Mouse (Mus musculus): Measurements from ENCODE around the gene Opcml. TPM values are rescaled to one million over a fixed set of nuclear protein-coding genes. Genes with fewer than 3 reads are reported as not detected.

Gene Opcml
- polyA plus RNA-seq, 1 experiment from 2014 or later: 14.1 TPM

DNA sequence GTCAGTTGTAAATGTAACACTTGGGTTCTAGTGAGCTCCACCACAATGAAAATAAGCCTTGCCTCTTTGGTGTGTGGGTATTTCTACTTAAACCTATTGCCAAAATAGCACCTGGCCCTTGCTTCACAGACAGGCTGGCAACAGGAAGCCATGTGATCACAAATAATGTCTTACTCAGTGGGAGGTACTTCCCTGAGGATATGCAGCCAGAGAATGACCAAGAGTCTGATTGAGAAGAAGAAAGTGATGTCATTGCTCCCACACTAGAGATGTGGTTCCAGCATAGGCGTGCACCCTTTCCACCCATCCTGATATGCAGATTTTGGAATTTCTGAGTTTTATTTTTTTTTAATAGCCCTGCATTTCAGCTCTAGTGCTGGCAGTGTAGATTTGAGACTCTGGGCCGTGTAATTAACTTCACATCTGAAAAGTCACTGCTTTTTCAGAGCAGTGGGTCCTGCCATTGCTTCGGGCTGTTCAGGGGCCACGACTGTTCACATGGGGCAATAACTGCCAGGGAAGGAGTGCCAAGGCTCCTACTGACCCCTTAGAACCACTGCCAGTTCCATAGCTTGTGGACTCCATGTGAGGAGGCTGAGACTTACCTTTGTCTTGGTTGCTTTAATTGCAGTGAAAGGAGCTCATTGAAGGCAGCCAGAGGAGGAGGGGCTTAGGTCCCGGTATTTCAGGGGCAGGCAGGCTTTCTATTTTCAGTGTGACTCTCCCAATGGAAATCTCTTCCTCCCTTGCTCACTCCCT, 649.0 kb downstream of the Opcml start:
- H3K27me3 ChIP-seq: no peaks in the 10 kb centered on the region
- no peak overlapping the region for H3K4me3 ChIP-seq
- peak overlapping the region; percentile 61; the same call in 1 of the 2 replicates for H3K27ac ChIP-seq
- H3K36me3 ChIP-seq (ENCODE audit: poor library complexity, severe bottlenecking): no peaks in the 10 kb centered on the region
- ATAC-seq: peak; percentile 87
- peaks cover 36% of the 10 kb centered on the region for H3K4me1 ChIP-seq
- H3K9ac ChIP-seq: no peak overlapping the region
- WGBS: 36% methylated on average over 5 of the region's 5 CpGs
- H3K4me2 ChIP-seq: peak overlapping the region; percentile 19; the same call in 1 of the 2 replicates
- H3K9me3 ChIP-seq (replicated peaks): no peaks in the 10 kb centered on the region

DNA sequence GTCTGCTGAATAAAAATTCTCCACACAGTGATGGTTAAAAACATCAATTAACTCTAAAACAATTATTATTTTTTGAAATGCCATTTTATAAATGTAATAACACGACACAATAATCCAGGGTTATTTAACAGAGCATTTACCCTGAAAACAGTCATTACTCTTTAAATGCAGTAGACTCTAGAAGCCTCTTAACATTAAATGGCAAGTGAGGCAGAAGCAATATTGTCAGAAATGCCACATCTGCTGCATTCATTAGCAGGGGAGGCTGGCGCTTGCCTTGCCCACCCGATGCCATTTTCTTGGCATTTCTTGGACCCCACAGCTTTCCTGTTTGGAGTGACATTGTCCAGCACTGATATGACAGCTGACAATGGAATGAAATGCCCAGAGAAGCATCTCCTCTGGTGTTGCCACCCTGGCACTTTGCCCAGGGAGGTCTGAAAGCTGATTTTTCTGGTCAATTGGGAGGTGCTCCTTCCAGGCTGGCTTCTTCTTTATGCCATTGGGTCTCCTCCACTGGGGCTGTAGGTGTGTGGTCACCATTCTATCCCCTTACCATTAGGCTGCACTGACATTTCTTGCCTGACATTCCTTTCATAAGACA, 649.7 kb downstream of the Opcml start:
- Histone ChIP-seq H3K4me2 (peak overlapping the region; percentile 19), H3K27me3 (no peaks in the 10 kb centered on the region), H3K9ac (no peak overlapping the region; the same call in 1 of the 2 replicates), H3K36me3 (ENCODE audit: poor library complexity, severe bottlenecking) (no peaks in the 10 kb centered on the region), H3K9me3 (replicated peaks) (no peaks in the 10 kb centered on the region), H3K4me1 (peaks cover 40% of the 10 kb centered on the region), H3K4me3 (no peak overlapping the region), H3K27ac (peak overlapping the region; percentile 61)
- 25% methylated on average over 3 of the region's 3 CpGs for WGBS
- peak; percentile 72 for ATAC-seq

DNA sequence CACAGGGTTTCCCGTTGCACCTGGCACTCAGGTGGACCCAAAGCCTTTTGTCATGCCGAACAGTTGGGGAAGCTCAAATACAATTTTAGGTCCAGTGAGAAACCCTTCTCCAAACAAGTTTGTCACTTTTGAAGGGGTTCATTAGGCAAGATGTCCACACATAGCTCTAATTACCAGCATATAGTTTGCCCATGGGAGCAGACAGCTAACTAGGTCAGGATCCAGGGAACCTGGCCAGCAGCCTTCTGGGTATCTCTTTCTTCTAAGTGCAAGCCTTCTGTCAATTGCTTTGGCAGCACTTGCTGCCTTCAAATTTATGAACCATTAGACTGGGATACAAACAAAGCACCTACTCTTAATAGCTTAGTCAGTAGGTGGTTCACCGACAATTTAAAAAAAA, 653.9 kb downstream of the Opcml start:
- no peak overlapping the region for H3K9ac ChIP-seq
- H3K4me3 ChIP-seq: no peak overlapping the region
- H3K4me1 ChIP-seq: peaks cover 37% of the 10 kb centered on the region
- 58% methylated on average over 3 of the region's 3 CpGs for WGBS
- peak overlapping the region; percentile 44; the same call in 1 of the 2 replicates for H3K27ac ChIP-seq
- H3K4me2 ChIP-seq: no peak overlapping the region
- peak; percentile 56 for ATAC-seq
- no peaks in the 10 kb centered on the region for H3K27me3 ChIP-seq
- no peaks in the 10 kb centered on the region for H3K36me3 ChIP-seq (ENCODE audit: poor library complexity, severe bottlenecking)
- H3K9me3 ChIP-seq (replicated peaks): no peaks in the 10 kb centered on the region

DNA sequence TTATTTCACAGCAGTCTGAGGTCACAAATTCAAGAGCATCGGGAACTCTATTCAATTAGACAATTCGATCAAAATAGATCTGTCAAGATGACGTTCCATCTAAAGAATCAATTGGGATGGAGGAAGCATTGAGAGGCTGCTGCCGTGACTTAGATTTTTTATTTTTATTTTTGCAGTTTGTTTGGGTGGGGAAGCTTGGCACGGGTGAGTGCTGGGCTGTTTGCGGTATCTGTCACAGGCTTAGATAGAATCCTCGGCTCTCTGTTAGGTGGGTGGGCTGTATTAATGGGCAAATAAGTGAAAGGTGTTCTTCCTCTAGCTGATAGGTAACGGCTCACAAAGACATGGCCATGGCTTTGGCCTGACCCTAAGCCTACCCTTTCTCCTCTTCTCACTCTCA, 654.4 kb downstream of the Opcml start:
- Histone ChIP-seq H3K36me3 (ENCODE audit: poor library complexity, severe bottlenecking) (no peaks in the 10 kb centered on the region), H3K27ac (peak overlapping the region; percentile 19; the same call in 1 of the 2 replicates), H3K9me3 (replicated peaks) (no peaks in the 10 kb centered on the region), H3K4me3 (no peak overlapping the region), H3K4me2 (no peak overlapping the region), H3K9ac (no peak overlapping the region), H3K27me3 (no peaks in the 10 kb centered on the region), H3K4me1 (peaks cover 32% of the 10 kb centered on the region)
- ATAC-seq: no peak
- 50% methylated on average over 8 of the region's 8 CpGs for WGBS

DNA sequence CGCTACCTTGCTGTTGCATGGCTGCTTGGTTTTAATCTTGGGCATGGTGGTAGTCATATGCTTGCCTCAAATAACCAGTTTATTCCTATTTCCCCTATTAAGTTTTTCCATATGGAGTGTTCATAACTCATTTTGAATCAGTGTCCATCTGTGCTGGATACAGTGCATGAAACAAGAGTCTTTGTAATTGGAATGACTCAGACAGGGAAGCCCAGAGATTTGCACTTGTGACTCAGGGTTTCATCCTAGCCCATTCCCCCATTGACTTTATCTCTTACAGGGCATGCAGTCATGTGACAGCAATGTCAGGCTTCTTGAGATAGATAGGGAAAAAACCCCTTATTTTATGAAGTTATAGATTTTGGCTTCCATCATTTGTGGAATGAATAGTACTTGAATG, 655.3 kb downstream of the Opcml start:
- Histone ChIP-seq H3K27me3 (no peaks in the 10 kb centered on the region), H3K27ac (no peak overlapping the region)
- 82% methylated on average over 1 of the region's 1 CpGs for WGBS

DNA sequence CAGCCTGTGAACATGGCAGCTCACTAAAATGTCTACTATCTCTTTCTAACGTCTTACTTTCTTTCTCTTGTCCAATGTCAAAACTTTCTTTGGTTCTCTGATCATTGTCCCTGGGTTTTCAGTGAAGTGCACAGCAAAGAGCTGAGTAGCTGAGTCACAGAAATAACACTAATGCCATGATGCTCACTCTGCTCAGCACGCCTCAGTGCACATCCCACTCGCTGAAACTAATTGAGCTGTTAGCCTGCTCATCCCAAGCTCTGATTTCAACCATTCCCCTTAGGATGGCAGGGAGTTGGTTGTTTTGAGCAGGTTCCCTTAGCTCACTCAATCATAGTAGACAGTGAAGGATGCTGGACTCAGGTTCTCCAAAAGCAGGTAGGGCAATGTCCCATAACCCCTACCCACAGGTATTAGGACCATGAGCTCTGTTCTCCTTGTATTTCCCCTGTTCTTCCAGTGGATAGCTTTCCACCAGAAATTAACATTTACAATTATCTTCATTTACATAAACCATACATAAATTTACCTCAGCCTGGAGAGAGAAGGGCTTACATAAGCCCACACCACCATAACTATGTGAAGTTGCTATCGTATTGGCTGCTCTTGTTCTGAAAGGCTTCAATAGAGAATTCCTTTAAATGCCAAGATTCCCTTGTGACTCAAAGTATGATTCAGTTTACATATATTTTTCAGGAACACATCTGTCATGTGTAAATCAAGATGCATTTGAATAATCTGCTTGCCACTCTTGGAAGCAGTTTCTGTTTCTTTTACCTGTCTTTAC, 655.9 kb downstream of the Opcml start:
- Histone ChIP-seq H3K4me3 (no peak overlapping the region), H3K4me1 (peaks cover 20% of the 10 kb centered on the region), H3K4me2 (no peak overlapping the region), H3K9me3 (replicated peaks) (no peaks in the 10 kb centered on the region), H3K27me3 (no peaks in the 10 kb centered on the region), H3K27ac (no peak overlapping the region), H3K36me3 (ENCODE audit: poor library complexity, severe bottlenecking) (no peaks in the 10 kb centered on the region), H3K9ac (no peak overlapping the region)
- no peak for ATAC-seq
- WGBS: 73% methylated on average over 4 of the region's 4 CpGs

More for the DNA sequence above, 655.3 kb downstream of the Opcml start:
- peaks cover 23% of the 10 kb centered on the region for H3K4me1 ChIP-seq
- no peak overlapping the region for H3K9ac ChIP-seq
- no peak overlapping the region for H3K4me2 ChIP-seq
- ATAC-seq: no peak
- no peaks in the 10 kb centered on the region for H3K9me3 ChIP-seq (replicated peaks)
- no peak overlapping the region for H3K4me3 ChIP-seq
- H3K36me3 ChIP-seq (ENCODE audit: poor library complexity, severe bottlenecking): no peaks in the 10 kb centered on the region

DNA sequence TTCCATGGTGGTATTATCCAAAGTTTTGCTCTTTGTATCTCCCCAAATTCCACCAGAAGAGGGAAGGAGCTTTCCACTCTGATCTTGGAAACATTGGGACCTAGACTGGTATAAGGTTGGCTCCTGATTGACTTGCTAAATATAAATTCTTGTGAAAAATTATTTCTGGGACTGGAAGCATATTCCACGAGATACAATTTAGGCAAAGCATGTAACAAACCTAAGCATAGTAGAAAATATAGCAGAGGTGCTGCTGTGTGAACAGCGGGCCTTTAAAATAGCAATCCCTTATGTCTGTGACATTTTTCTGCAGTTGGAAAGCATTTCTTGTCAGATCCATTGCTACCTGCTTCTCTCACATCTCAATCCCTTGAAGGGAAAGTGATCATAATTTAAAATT, 661.9 kb downstream of the Opcml start:
- H3K36me3 ChIP-seq (ENCODE audit: poor library complexity, severe bottlenecking): no peaks in the 10 kb centered on the region
- peaks cover under 1% of the 10 kb centered on the region; the same call in 1 of the 2 replicates for H3K4me1 ChIP-seq
- no peak overlapping the region for H3K4me2 ChIP-seq
- H3K27ac ChIP-seq: no peak overlapping the region
- H3K9ac ChIP-seq: no peak overlapping the region
- H3K27me3 ChIP-seq: no peaks in the 10 kb centered on the region
- no peak overlapping the region for H3K4me3 ChIP-seq
- no peak for ATAC-seq
- 79% methylated on average over 2 of the region's 2 CpGs for WGBS
- H3K9me3 ChIP-seq (replicated peaks): no peaks in the 10 kb centered on the region

DNA sequence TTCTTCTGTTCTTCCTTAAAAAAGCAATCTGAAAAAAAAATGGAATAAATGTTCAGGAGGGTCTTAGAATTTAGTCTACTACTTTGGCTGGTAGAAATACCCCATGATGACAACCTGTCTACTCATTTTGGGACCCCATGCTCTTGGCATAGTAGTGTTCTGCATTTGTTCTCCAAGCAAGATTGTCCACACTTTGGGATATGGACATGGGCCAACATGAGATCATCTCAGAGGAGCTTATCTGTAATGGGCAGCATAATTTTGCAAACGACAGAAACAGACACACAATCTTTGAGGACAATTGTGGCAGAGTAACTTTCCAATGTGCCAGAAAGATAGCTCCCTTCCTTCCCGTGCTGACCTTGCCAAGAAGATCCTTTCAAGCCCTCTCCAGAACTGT, 662.5 kb downstream of the Opcml start:
- Histone ChIP-seq H3K4me1 (peaks cover 6% of the 10 kb centered on the region), H3K27ac (no peak overlapping the region), H3K27me3 (no peaks in the 10 kb centered on the region), H3K9ac (no peak overlapping the region), H3K4me2 (no peak overlapping the region), H3K9me3 (replicated peaks) (no peaks in the 10 kb centered on the region), H3K4me3 (no peak overlapping the region), H3K36me3 (ENCODE audit: poor library complexity, severe bottlenecking) (no peaks in the 10 kb centered on the region)
- no peak for ATAC-seq
- WGBS: 85% methylated on average over 2 of the region's 2 CpGs

DNA sequence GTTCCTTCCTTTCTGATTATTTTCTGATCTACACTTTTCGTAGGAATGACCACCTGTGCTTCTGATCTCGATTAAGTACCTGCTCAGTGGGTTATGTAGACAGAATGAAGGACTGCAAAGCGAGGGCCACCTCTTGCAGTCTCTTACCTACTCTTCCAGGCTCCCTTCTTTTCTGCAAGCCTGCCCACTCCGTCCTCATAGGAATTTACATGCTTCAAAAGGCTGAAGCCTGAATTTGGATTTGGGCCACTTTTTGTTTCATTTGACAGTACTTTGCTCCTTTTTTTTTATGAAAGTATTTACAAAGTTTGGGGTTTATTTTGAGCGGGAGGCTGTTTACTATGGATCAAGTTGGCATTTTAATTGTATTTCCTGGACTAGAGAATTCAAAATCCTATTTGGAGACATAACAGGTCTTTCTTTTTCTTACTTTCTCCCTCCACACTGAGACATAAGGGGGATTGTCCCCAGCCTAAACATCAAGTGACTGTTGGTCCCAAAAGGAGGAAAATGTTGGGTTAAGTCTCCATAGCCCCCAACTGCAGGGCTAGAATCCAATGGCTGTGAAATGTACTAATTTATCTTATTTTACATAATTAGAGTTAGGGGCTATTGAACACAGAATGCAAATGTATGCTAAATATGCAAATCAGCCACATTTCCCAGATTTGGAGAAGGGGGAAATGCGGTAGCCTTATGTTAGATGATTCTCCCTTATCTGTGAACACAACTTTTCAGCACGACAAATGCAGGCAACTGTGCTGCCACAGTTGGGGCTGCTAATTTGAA, 667.6 kb downstream of the Opcml start:
- Histone ChIP-seq H3K4me3 (no peak overlapping the region), H3K4me1 (peaks cover 21% of the 10 kb centered on the region), H3K9ac (no peak overlapping the region), H3K27ac (peak overlapping the region; percentile 51; the same call in 1 of the 2 replicates), H3K9me3 (replicated peaks) (no peaks in the 10 kb centered on the region), H3K36me3 (ENCODE audit: poor library complexity, severe bottlenecking) (no peaks in the 10 kb centered on the region), H3K4me2 (no peak overlapping the region), H3K27me3 (no peaks in the 10 kb centered on the region)
- 58% methylated on average over 7 of the region's 7 CpGs for WGBS
- peak; percentile 88 for ATAC-seq

DNA sequence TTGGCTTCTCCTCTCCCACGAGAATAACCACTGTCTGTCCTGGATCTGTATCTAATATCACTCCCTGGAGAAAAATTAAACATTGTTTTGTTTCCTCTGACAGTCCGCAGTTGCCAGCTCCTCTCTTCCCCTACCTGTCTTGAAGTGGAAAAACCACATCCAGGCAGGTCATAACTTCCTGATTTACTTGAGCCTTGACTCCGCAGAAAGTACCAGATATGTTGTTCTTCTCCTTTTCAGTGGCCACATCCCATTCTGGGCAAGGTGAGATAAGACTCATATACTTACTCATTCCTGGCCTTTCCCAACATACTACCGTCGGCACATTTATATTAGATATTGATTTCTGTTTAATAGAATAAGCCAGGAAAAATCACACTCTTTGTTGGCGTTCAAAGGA, 673.0 kb downstream of the Opcml start:
- Histone ChIP-seq H3K36me3 (ENCODE audit: poor library complexity, severe bottlenecking) (no peaks in the 10 kb centered on the region), H3K9ac (no peak overlapping the region), H3K27ac (no peak overlapping the region), H3K27me3 (no peaks in the 10 kb centered on the region), H3K4me2 (no peak overlapping the region), H3K4me1 (peaks cover 15% of the 10 kb centered on the region), H3K4me3 (no peak overlapping the region), H3K9me3 (replicated peaks) (no peaks in the 10 kb centered on the region)
- ATAC-seq: no peak
- WGBS: 89% methylated on average over 6 of the region's 6 CpGs

DNA sequence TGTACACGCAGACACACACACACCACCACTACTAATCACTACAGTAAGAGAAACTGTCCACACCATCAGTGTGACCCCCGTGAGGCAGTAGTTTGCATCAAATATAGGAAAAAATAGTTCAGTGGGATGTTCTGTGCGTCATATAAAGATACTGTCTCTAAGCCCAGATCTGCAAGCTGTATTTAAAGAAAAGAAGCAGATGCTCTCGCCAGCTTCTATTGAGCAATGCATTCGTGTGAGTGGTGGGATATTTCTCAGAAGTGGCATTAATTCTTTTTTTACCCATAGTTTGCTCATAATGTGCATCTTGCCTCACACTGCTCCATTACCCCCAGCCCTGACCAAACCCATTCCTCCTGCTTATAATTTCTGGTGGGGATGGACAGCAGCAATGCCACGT, 678.8 kb downstream of the Opcml start:
- no peaks in the 10 kb centered on the region for H3K9me3 ChIP-seq (replicated peaks)
- H3K4me2 ChIP-seq: no peak overlapping the region
- WGBS: 87% methylated on average over 6 of the region's 6 CpGs
- no peak for ATAC-seq
- H3K4me3 ChIP-seq: no peak overlapping the region
- no peak overlapping the region for H3K27ac ChIP-seq
- H3K9ac ChIP-seq: no peak overlapping the region
- peaks cover 6% of the 10 kb centered on the region for H3K4me1 ChIP-seq
- no peaks in the 10 kb centered on the region for H3K27me3 ChIP-seq
- no peaks in the 10 kb centered on the region for H3K36me3 ChIP-seq (ENCODE audit: poor library complexity, severe bottlenecking)

Data from forebrain, embryonic 13.5 days (tissue).